Mouse (Mus musculus): ENCODE results near the gene Ccdc127. TPM values are rescaled to one million over a fixed set of nuclear protein-coding genes. Genes with fewer than 3 reads are reported as not detected.

The Ccdc127 gene
- polyA plus RNA-seq, 1 experiment from 2014 or later, result 57.5 TPM

- Histone ChIP-seq H3K4me1 (no peaks in the 10 kb centered on the region), H3K9me3 (no peaks in the 10 kb centered on the region), H3K36me3 (peaks cover 64% of the 10 kb centered on the region), H3K27ac (no peak overlapping the region), H3K4me2 (replicated peaks) (no peak overlapping the region), H3K4me3 (no peak overlapping the region), H3K9ac (no peak overlapping the region), H3K27me3 (replicated peaks) (no peaks in the 10 kb centered on the region)
- 54% methylated on average over 3 of the region's 3 CpGs for WGBS
- peak; percentile 37; the same call in 1 of the 2 replicates for ATAC-seq (ENCODE audit: low FRiP score, low read depth)
These were observed 9.1 kb upstream of the Ccdc127 start for GRCm38 (mm10) chr13:74341036-74341435.

GRCm38 (mm10) chr13:74350435-74350906 is 362 bp downstream of the Ccdc127 start:
- Histone ChIP-seq H3K27me3 (replicated peaks) (no peaks in the 10 kb centered on the region), H3K4me3 (peak overlapping the region; percentile 75), H3K4me2 (replicated peaks) (peak overlapping the region; percentile 63), H3K9ac (peak overlapping the region; percentile 80), H3K9me3 (no peaks in the 10 kb centered on the region), H3K36me3 (peaks cover 14% of the 10 kb centered on the region), H3K4me1 (peaks cover 14% of the 10 kb centered on the region), H3K27ac (no peak overlapping the region)
- ATAC-seq (ENCODE audit: low FRiP score, low read depth), result peak; percentile 66
- 3% methylated on average over 15 of the region's 15 CpGs for WGBS

- no peak overlapping the region for H3K4me2 ChIP-seq (replicated peaks)
- H3K27me3 ChIP-seq (replicated peaks), result no peaks in the 10 kb centered on the region
- peaks cover 47% of the 10 kb centered on the region for H3K36me3 ChIP-seq
- H3K27ac ChIP-seq, result no peak overlapping the region
- no peak overlapping the region for H3K4me3 ChIP-seq
- no peak for ATAC-seq (ENCODE audit: low FRiP score, low read depth)
- no peaks in the 10 kb centered on the region for H3K4me1 ChIP-seq
- WGBS, result 97% methylated on average over 13 of the region's 13 CpGs
- no peak overlapping the region for H3K9ac ChIP-seq
- no peaks in the 10 kb centered on the region for H3K9me3 ChIP-seq
These were observed 6.4 kb downstream of the Ccdc127 start for GRCm38 (mm10) chr13:74356491-74356890.

GRCm38 (mm10) chr13:74362218-74362617 is 12.1 kb downstream of the Ccdc127 start:
- WGBS, result 79% methylated on average over 2 of the region's 2 CpGs
- no peaks in the 10 kb centered on the region for H3K4me1 ChIP-seq
- H3K4me3 ChIP-seq, result no peak overlapping the region
- H3K9ac ChIP-seq, result no peak overlapping the region
- peaks cover 25% of the 10 kb centered on the region for H3K36me3 ChIP-seq
- ATAC-seq (ENCODE audit: low FRiP score, low read depth), result no peak
- no peaks in the 10 kb centered on the region for H3K27me3 ChIP-seq (replicated peaks)
- no peak overlapping the region for H3K27ac ChIP-seq
- H3K4me2 ChIP-seq (replicated peaks), result no peak overlapping the region
- no peaks in the 10 kb centered on the region for H3K9me3 ChIP-seq

- WGBS, result 91% methylated on average over 13 of the region's 13 CpGs
- Histone ChIP-seq H3K27ac (no peak overlapping the region), H3K4me2 (replicated peaks) (no peak overlapping the region), H3K4me3 (no peak overlapping the region), H3K9ac (no peak overlapping the region), H3K27me3 (replicated peaks) (no peaks in the 10 kb centered on the region), H3K36me3 (peaks cover 21% of the 10 kb centered on the region), H3K4me1 (no peaks in the 10 kb centered on the region), H3K9me3 (no peaks in the 10 kb centered on the region)
- ATAC-seq (ENCODE audit: low FRiP score, low read depth), result 0 out of 2 replicates have a peak, but pooled peaks have one; percentile 28
These were observed 13.2 kb downstream of the Ccdc127 start for GRCm38 (mm10) chr13:74363176-74363858.

GRCm38 (mm10) chr13:74363859-74364235 is 13.7 kb downstream of the Ccdc127 start, which contains the start of gene Lrrc14b:
Lrrc14b (minus strand) TSS chr13:74364005.
- no peak for ATAC-seq (ENCODE audit: low FRiP score, low read depth)
- Histone ChIP-seq H3K36me3 (peaks cover 16% of the 10 kb centered on the region), H3K27me3 (replicated peaks) (no peaks in the 10 kb centered on the region), H3K4me1 (no peaks in the 10 kb centered on the region), H3K4me3 (no peak within 1 kb of the TSS), H3K27ac (no peak within 1 kb of the TSS), H3K9ac (no peak within 1 kb of the TSS), H3K4me2 (replicated peaks) (no peak within 1 kb of the TSS), H3K9me3 (no peaks in the 10 kb centered on the region)
- WGBS, result 91% methylated on average over 8 of the region's 8 CpGs

GRCm38 (mm10) chr13:74381533-74382276 is 31.6 kb downstream of the Ccdc127 start:
- Histone ChIP-seq H3K9ac (no peak overlapping the region), H3K4me2 (replicated peaks) (no peak overlapping the region), H3K27ac (no peak overlapping the region), H3K4me1 (0 out of 2 replicates have a peak, but pooled peaks cover 8% of the 10 kb centered on the region), H3K27me3 (replicated peaks) (no peaks in the 10 kb centered on the region), H3K4me3 (no peak overlapping the region), H3K36me3 (no peaks in the 10 kb centered on the region), H3K9me3 (no peaks in the 10 kb centered on the region)
- 48% methylated on average over 10 of the region's 10 CpGs for WGBS
- no peak for ATAC-seq (ENCODE audit: low FRiP score, low read depth)

GRCm38 (mm10) chr13:74382289-74382688 is 32.2 kb downstream of the Ccdc127 start:
- WGBS, result 19% methylated on average over 3 of the region's 3 CpGs
- H3K27ac ChIP-seq, result no peak overlapping the region
- no peaks in the 10 kb centered on the region for H3K36me3 ChIP-seq
- no peaks in the 10 kb centered on the region for H3K9me3 ChIP-seq
- no peaks in the 10 kb centered on the region for H3K27me3 ChIP-seq (replicated peaks)
- ATAC-seq (ENCODE audit: low FRiP score, low read depth), result 0 out of 2 replicates have a peak, but pooled peaks have one; percentile 25
- H3K4me1 ChIP-seq, result 0 out of 2 replicates have a peak, but pooled peaks cover 8% of the 10 kb centered on the region
- no peak overlapping the region for H3K9ac ChIP-seq
- H3K4me3 ChIP-seq, result no peak overlapping the region
- no peak overlapping the region for H3K4me2 ChIP-seq (replicated peaks)

GRCm38 (mm10) chr13:74389730-74390129 is 39.6 kb downstream of the Ccdc127 start:
- Histone ChIP-seq H3K36me3 (no peaks in the 10 kb centered on the region), H3K4me3 (no peak overlapping the region), H3K4me2 (replicated peaks) (peak overlapping the region; percentile 57), H3K27ac (no peak overlapping the region), H3K27me3 (replicated peaks) (no peaks in the 10 kb centered on the region), H3K9me3 (no peaks in the 10 kb centered on the region), H3K9ac (no peak overlapping the region), H3K4me1 (no peaks in the 10 kb centered on the region)
- ATAC-seq (ENCODE audit: low FRiP score, low read depth), result 0 out of 2 replicates have a peak, but pooled peaks have one; percentile 6
- WGBS, result 71% methylated on average over 6 of the region's 6 CpGs

- Histone ChIP-seq H3K9ac (peak within 1 kb of the TSS; percentile 42), H3K4me3 (peak within 1 kb of the TSS; percentile 58), H3K27ac (no peak within 1 kb of the TSS), H3K9me3 (no peaks in the 10 kb centered on the region), H3K27me3 (replicated peaks) (no peaks in the 10 kb centered on the region), H3K36me3 (no peaks in the 10 kb centered on the region), H3K4me1 (no peaks in the 10 kb centered on the region), H3K4me2 (replicated peaks) (peak within 1 kb of the TSS; percentile 57)
- ATAC-seq (ENCODE audit: low FRiP score, low read depth), result peak; percentile 94
- under 1% methylated on average over 14 of the region's 14 CpGs for WGBS
These were observed 40.4 kb downstream of the Ccdc127 start, which contains the start of gene Zfp72 for GRCm38 (mm10) chr13:74390371-74390990. Zfp72 (minus strand) TSS chr13:74390836.

GRCm38 (mm10) chr13:74391156-74391555 is 41.0 kb downstream of the Ccdc127 start:
- peak; percentile 42; the same call in 1 of the 2 replicates for ATAC-seq (ENCODE audit: low FRiP score, low read depth)
- no peak overlapping the region for H3K9ac ChIP-seq

GRCm38 (mm10) chr13:74399298-74399839 is 49.3 kb downstream of the Ccdc127 start, which contains the start of gene Ftl1-ps1:
Ftl1-ps1 (plus strand) TSS chr13:74399694.
- Histone ChIP-seq H3K4me1 (no peaks in the 10 kb centered on the region), H3K9ac (no peak within 1 kb of the TSS), H3K4me3 (no peak within 1 kb of the TSS), H3K27me3 (replicated peaks) (no peaks in the 10 kb centered on the region), H3K4me2 (replicated peaks) (peak within 1 kb of the TSS; percentile 38), H3K27ac (no peak within 1 kb of the TSS), H3K9me3 (no peaks in the 10 kb centered on the region), H3K36me3 (no peaks in the 10 kb centered on the region)
- no peak for ATAC-seq (ENCODE audit: low FRiP score, low read depth)
- 11% methylated on average over 11 of the region's 11 CpGs for whole genome bisulfite sequencing

More at GRCm38 (mm10) chr13:74391156-74391555, 41.0 kb downstream of the Ccdc127 start:
- H3K4me1 ChIP-seq, result no peaks in the 10 kb centered on the region
- no peaks in the 10 kb centered on the region for H3K27me3 ChIP-seq (replicated peaks)
- no peak overlapping the region for H3K27ac ChIP-seq
- 80% methylated on average over 2 of the region's 2 CpGs for WGBS
- H3K4me3 ChIP-seq, result no peak overlapping the region
- H3K36me3 ChIP-seq, result no peaks in the 10 kb centered on the region
- no peaks in the 10 kb centered on the region for H3K9me3 ChIP-seq
- no peak overlapping the region for H3K4me2 ChIP-seq (replicated peaks)

All from neural tube, embryonic 12.5 days (tissue).